ENCODE assay signal across 8 mouse cellular contexts in the genomic region with DNA sequence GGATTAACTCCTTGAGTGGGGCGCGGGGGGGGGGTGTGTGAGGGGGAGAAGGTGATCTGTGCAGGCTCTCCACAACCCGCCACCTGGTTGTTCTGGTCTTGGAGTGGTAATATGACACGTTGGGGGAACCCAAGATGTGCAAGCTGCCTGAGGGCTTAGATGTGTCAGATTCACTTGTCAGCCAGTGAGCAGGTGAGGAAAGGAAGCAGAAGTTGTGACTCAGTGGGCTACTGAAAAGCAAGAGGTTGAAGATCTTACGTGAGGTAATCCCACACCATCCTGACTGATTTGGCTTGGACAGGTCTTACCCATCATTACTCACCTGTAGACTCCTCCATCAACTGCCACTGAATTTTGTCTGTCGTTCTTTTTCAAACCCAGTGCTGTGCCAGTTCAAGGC. TPM values are rescaled to one million over a fixed set of nuclear protein-coding genes. Genes with fewer than 3 reads are reported as not detected.
DNase-seq lines count a peak whose midpoint lies in the region; ATAC-seq lines count a peak whose summit lies in the region.

No protein-coding gene starts in this region.

- H3K36me3 ChIP-seq in heart, embryonic 15.5 days = no peaks in the 10 kb centered on the region; the same call in 1 of the 2 replicates
- peaks cover 4% of the 10 kb centered on the region; the same call in 1 of the 2 replicates for H3K36me3 ChIP-seq in hindbrain, embryonic 13.5 days
- no peaks in the 10 kb centered on the region for H3K36me3 ChIP-seq in midbrain, embryonic 13.5 days

- no peaks in the 10 kb centered on the region for H3K9me3 ChIP-seq in heart, embryonic 15.5 days (replicated peaks)
- H3K9me3 ChIP-seq in hindbrain, embryonic 13.5 days = no peaks in the 10 kb centered on the region
- H3K9me3 ChIP-seq in midbrain, embryonic 13.5 days = no peaks in the 10 kb centered on the region

- WGBS in heart, embryonic 15.5 days = 41% methylated on average over 6 of the region's 6 CpGs
- WGBS in hindbrain, embryonic 13.5 days = 54% methylated on average over 6 of the region's 6 CpGs
- 49% methylated on average over 6 of the region's 6 CpGs for WGBS in midbrain, embryonic 13.5 days

- ATAC-seq in heart, embryonic 15.5 days (replicated peaks; ENCODE audit: insufficient number of reproducible peaks, insufficient read depth, low FRiP score, low read depth) = no peak
- ATAC-seq in hindbrain, embryonic 13.5 days (ENCODE audit: low FRiP score) = no peak
- ATAC-seq in midbrain, embryonic 13.5 days = no peak

- H3K27me3 ChIP-seq in heart, embryonic 15.5 days = peaks cover 31% of the 10 kb centered on the region
- H3K27me3 ChIP-seq in hindbrain, embryonic 13.5 days = 0 out of 2 replicates have a peak, but pooled peaks cover 1% of the 10 kb centered on the region
- no peaks in the 10 kb centered on the region for H3K27me3 ChIP-seq in midbrain, embryonic 13.5 days

- peak overlapping the region; percentile 86 for H3K4me3 ChIP-seq in heart, embryonic 15.5 days
- peak overlapping the region; percentile 87; the same call in 1 of the 2 replicates for H3K4me3 ChIP-seq in brown adipose tissue, adult 24 weeks (ENCODE audit: insufficient read depth, low read depth, low read length)
- peak overlapping the region; percentile 88 for H3K4me3 ChIP-seq in hindbrain, embryonic 13.5 days
- peak overlapping the region; percentile 92 for H3K4me3 ChIP-seq in midbrain, embryonic 13.5 days (replicated peaks)

- DNase-seq in heart, postnatal 4 days = no peak
- no peak for DNase-seq in right cerebral cortex, postnatal 14 days
- DNase-seq in kidney, postnatal 4 days = no peak
- DNase-seq in layer of hippocampus, postnatal 36 days = no peak

- H3K4me2 ChIP-seq in heart, embryonic 15.5 days = peak overlapping the region; percentile 91
- peak overlapping the region; percentile 98 for H3K4me2 ChIP-seq in hindbrain, embryonic 13.5 days
- peak overlapping the region; percentile 93 for H3K4me2 ChIP-seq in midbrain, embryonic 13.5 days (replicated peaks)

- H3K9ac ChIP-seq in heart, embryonic 15.5 days = no peak overlapping the region
- peak overlapping the region; percentile 93 for H3K9ac ChIP-seq in hindbrain, embryonic 13.5 days
- H3K9ac ChIP-seq in midbrain, embryonic 13.5 days (replicated peaks) = peak overlapping the region; percentile 91; the same call in 1 of the 2 replicates

- H3K4me1 ChIP-seq in heart, embryonic 15.5 days (replicated peaks) = peaks cover 59% of the 10 kb centered on the region
- H3K4me1 ChIP-seq in brown adipose tissue, adult 24 weeks (ENCODE audit: control insufficient read depth, insufficient read depth, insufficient read length, low read length) = peaks cover 20% of the 10 kb centered on the region
- H3K4me1 ChIP-seq in hindbrain, embryonic 13.5 days (replicated peaks) = peaks cover 81% of the 10 kb centered on the region
- H3K4me1 ChIP-seq in midbrain, embryonic 13.5 days (replicated peaks) = peaks cover 83% of the 10 kb centered on the region

- H3K27ac ChIP-seq in heart, embryonic 15.5 days = no peak overlapping the region
- no peak overlapping the region for H3K27ac ChIP-seq in brown adipose tissue, adult 24 weeks (replicated peaks; ENCODE audit: low read depth, low read length)
- H3K27ac ChIP-seq in hindbrain, embryonic 13.5 days = no peak overlapping the region
- H3K27ac ChIP-seq in midbrain, embryonic 13.5 days = no peak overlapping the region

RNA-seq across cellular contexts. Expression of gene Bcr, which starts 2.2 kb away (rescaled TPM):
- 9.7 and 10.2 TPM in 2 replicates for polyA plus RNA-seq in heart, embryonic 15.5 days (2015; fragmentation: Nextera tagmentation; extraction: Ambion mirVana)
- total RNA-seq in heart, postnatal 4 days (2021) = 10 to 100 TPM; 15.5 to 16.4 TPM
- polyA plus RNA-seq in brown adipose tissue, adult 24 weeks (2012; ENCODE audit: insufficient read depth, insufficient read length, missing spikeins) = 9.1 and 9.5 TPM in 2 replicates
- 15.1 and 15.8 TPM in 2 replicates for polyA plus RNA-seq in hindbrain, embryonic 13.5 days (2015; fragmentation: Nextera tagmentation; extraction: Ambion mirVana)
- 15.2 and 17.3 TPM in 2 replicates for polyA plus RNA-seq in midbrain, embryonic 13.5 days (2015; fragmentation: Nextera tagmentation; extraction: Ambion mirVana)
- total RNA-seq in layer of hippocampus, postnatal 36 days (2021) = 100 to 1,000 TPM; 121 to 133 TPM

RNA-seq across cellular contexts. Expression of gene Rab36, which starts 25.8 kb away (rescaled TPM):
- 2.2 and 4.1 TPM in 2 replicates for polyA plus RNA-seq in heart, embryonic 15.5 days (2015; fragmentation: Nextera tagmentation; extraction: Ambion mirVana)
- total RNA-seq in heart, postnatal 4 days (2021) = 1 to 10 TPM; 1.7 to 1.8 TPM
- polyA plus RNA-seq in brown adipose tissue, adult 24 weeks (2012; ENCODE audit: insufficient read depth, insufficient read length, missing spikeins) = not detected in 2 replicates
- polyA plus RNA-seq in hindbrain, embryonic 13.5 days (2015; fragmentation: Nextera tagmentation; extraction: Ambion mirVana) = 14.4 and 15.7 TPM in 2 replicates
- 14.8 and 19.7 TPM in 2 replicates for polyA plus RNA-seq in midbrain, embryonic 13.5 days (2015; fragmentation: Nextera tagmentation; extraction: Ambion mirVana)
- total RNA-seq in layer of hippocampus, postnatal 36 days (2021) = 10 to 100 TPM; 30.4 to 32.2 TPM

RNA-seq across cellular contexts. Expression of gene Rsph14, which starts 30.2 kb away (rescaled TPM):
- 0.20 TPM in 1 of 2 replicates, not detected in the other for polyA plus RNA-seq in heart, embryonic 15.5 days (2015; fragmentation: Nextera tagmentation; extraction: Ambion mirVana)
- total RNA-seq in heart, postnatal 4 days (2021) = not detected
- polyA plus RNA-seq in brown adipose tissue, adult 24 weeks (2012; ENCODE audit: insufficient read depth, insufficient read length, missing spikeins) = not detected in 2 replicates
- polyA plus RNA-seq in hindbrain, embryonic 13.5 days (2015; fragmentation: Nextera tagmentation; extraction: Ambion mirVana) = 0.91 and 1.0 TPM in 2 replicates
- 0.63 and 1.1 TPM in 2 replicates for polyA plus RNA-seq in midbrain, embryonic 13.5 days (2015; fragmentation: Nextera tagmentation; extraction: Ambion mirVana)
- 1 to 10 TPM in 1 of 2 experiments, not detected in 1; 1.1 TPM for total RNA-seq in layer of hippocampus, postnatal 36 days (2021)
